Mouse (Mus musculus) B cell, adult 2 months (primary cell): ENCODE results near the gene Smpd1.

Source experiments
- DNase-seq, 2 experiments: peaks; one replicate each; pipeline ENCODE4 v3.0.0; 2022

Smpd1 gene

GRCm38 (mm10) chr7:105563367-105563766 lies 9.2 kb downstream of the Smpd1 start:
- no peak for DNase-seq

- DNase-seq: no peak
These were observed 11.1 kb downstream of the Smpd1 start for GRCm38 (mm10) chr7:105565071-105565836.

DNA sequence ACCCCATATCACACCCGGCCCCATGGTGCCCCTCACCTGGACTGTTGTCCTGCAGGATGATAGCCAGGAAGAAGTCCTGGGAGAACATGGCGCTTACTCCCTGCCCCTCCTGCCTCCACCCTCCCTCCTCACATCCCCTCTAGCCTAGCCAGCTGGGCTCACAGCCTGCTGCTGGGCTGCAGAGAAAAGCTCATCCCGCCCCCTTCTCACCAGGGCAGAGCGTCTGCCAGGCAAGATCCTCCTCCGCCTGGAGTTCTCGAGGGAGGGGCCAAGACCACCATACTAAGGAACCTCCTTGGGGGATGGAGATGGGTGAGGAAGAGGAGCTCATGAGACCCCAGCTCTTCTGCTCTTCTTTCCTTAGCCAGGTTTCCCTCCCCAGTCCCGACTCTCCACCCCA lies 14.4 kb downstream of the Smpd1 start:
- no peak for DNase-seq

DNA sequence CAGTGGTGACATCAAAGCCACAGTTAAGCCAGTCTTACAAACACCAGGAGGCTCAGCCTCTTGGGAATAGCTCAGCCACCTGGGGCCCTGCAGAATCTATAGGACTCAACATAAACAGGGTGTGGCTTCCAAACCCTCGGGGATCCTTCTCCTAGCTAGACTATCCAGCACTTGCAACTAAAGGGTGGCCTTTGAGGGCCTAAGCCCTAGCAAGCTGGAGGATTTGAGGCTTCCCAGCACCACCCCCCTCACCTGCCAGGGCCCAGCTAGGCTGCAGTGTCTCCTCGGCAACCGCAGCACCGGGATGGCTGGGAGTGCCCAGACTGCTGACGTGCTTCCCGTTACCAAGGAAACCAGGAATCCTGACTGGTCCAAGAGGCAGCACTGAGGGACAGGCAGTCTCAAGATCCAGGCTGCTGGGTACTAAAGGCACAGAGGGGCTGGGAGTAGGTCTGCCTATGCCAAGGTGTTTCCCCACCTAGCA lies 14.9 kb downstream of the Smpd1 start:
- no peak for DNase-seq

- DNase-seq: no peak
These were observed 15.6 kb downstream of the Smpd1 start for GRCm38 (mm10) chr7:105569512-105570496.

- DNase-seq: no peak
These were observed 16.6 kb downstream of the Smpd1 start for GRCm38 (mm10) chr7:105570756-105571155.

DNA sequence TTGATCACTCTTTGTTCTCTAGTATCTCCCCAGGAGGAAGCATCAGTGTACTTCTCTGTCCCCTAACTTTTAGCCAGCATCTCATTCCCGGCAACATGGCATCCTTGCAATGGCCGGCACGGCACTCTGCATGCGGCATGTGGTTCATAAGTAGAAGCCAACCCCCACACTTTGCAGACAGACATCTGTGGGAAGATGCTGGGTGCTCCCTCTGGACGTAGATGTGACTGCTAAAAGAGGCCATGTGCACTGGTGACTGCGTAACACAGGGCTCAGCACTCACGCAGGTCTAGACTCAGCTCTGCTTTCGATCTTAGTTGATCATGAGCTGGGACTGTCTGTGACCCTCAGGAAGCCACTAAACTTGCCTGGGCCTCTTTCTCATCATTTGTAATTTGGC lies 18.8 kb downstream of the Smpd1 start:
- no peak for DNase-seq

DNA sequence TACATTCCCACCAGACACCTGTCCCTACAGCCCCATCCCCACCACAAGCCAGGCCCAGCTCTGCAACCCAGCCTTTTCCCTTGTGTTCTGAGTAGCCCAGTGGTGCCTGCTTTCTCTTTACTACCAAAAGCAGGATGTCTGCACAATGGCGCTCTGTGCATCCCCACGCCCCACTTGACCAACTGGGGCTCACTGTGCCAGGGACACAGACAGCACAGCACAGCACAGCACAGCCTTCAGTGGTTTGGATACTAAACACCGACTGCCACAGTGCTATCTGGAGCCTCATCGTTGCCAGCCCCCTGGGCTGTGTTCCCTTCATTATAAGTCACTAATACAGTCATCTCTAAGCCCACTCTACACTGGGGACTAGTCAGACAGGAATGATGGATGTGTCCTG lies 20.4 kb downstream of the Smpd1 start:
- no peak for DNase-seq

- DNase-seq: no peak
These were observed 22.1 kb downstream of the Smpd1 start for GRCm38 (mm10) chr7:105576166-105576748.

GRCm38 (mm10) chr7:105577377-105577871 lies 23.3 kb downstream of the Smpd1 start:
- DNase-seq: no peak

DNA sequence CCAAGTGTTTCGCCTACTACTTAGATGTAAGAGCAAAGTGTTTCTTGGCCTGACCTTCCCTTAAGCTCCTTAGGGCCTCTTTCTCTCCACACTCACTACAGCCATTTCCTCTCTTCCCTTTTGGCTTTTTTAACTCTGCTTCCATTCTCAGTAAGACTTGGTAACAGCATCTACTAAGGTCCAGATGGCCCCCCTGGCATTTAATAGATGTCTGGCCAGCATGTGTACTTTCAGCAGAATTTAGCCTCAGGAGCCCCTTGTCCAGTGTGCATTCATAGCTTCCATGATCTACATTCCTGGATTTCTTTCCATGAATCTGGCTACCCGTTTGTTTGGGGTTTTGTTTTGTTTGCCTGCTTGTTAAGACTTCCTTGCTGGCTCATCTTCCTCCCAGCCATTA lies 24.3 kb downstream of the Smpd1 start:
- no peak for DNase-seq

DNA sequence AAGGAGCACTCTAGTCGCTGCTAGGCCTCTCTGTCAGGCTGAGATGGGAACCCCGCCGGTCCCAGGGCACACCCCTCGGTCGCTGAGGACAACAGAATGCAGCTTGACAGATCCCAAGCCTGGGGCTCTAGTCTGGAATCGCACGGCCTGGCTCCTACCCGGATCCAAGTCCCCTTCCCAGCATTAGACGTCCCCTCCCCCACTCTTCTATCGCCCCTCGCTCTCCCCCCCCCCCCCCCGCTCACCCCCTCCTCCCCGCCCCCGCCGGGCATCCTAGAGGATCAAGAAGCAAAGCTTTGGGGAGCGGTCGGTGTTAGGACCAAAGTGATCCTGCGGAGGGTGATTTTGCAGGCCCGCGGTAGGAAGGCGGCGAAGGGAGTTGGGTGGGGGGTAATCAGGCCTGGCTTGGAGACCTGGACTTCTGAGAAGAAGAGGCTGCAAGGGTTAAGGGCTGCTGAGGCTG lies 26.5 kb downstream of the Smpd1 start:
- DNase-seq: no peak

DNA sequence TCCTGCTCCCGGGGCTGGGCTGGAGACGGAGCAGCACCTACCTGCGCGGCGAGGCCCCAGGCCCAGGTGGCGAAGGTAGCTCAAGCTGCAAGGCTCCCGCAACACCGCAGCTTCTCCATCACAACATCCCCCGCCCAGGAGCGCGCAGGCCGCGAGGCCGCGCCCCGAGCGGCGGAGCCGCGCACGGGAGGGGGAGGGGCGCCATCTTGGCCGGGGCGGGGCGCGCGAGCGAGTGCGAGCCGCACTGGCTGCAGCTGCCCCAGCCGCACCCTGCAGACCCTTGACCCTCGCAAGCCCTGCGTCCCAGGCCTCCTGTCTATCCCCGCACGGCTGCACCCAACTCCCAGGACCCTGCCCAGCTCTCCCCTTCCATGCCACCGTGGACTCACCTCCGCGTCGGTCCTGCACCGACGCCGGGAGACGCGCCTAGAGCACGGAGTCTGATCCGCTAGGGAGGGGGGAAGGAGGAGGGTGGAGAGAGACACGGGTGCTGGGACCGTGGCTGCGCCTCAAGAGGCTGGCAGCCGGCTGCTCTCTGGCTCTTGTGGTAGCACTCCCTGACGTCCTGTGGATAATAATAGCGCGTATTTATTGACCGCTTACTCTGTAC lies 27.0 kb downstream of the Smpd1 start, which contains the start of gene Apbb1:
TSS of gene Apbb1 (minus strand) at position 560 of the 610 bp plus-strand sequence.
- peak; percentile 72 to 75 for DNase-seq

DNA sequence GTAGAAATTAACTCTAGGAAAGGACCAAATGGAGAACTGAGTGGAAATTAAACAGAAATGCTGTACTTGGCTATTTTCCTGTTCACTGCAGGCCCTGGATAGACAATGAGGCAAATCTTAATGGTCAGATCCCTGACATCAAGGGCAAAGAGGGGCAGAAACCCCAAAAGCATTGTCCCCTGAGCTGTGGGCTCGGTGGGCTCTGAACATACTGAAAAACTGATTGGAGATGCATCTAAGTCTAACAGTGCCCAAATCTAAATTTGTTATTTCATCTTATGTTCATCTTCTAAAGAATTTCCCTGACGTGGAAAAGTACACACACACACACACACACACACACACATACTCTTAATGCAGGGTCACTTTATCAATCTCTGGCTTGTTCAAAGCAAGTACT lies 27.8 kb downstream of the Smpd1 start:
- DNase-seq: no peak

DNA sequence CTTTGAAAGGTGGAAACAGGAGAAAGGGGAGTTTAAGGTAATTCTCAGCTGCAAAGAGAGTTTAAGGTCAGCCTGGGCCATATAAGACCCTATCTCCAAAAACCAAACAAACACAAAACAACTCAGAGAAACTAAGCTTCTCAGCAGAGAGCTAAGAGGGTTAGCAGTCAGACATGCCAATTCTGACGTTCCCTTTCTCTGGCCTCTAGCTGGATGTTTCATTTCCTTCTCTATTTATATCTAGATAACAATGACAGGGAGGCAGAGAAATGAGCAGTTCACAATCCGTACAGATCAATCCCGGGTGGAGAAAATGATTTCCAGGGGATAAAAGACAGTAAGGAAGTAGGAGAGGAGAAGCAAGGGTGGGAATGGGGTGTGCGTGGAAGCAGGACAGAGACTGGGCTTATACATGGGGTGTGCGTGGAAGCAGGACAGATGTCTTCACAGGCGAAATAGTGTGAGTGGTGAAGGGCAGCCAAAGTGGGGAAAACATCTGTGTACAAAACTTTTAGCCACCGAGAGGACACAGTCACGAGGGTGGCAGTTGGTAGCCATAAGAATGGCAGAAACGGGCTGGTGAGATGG lies 34.3 kb downstream of the Smpd1 start:
- no peak for DNase-seq

GRCm38 (mm10) chr7:105590097-105590496 lies 35.9 kb downstream of the Smpd1 start:
- DNase-seq: no peak

DNA sequence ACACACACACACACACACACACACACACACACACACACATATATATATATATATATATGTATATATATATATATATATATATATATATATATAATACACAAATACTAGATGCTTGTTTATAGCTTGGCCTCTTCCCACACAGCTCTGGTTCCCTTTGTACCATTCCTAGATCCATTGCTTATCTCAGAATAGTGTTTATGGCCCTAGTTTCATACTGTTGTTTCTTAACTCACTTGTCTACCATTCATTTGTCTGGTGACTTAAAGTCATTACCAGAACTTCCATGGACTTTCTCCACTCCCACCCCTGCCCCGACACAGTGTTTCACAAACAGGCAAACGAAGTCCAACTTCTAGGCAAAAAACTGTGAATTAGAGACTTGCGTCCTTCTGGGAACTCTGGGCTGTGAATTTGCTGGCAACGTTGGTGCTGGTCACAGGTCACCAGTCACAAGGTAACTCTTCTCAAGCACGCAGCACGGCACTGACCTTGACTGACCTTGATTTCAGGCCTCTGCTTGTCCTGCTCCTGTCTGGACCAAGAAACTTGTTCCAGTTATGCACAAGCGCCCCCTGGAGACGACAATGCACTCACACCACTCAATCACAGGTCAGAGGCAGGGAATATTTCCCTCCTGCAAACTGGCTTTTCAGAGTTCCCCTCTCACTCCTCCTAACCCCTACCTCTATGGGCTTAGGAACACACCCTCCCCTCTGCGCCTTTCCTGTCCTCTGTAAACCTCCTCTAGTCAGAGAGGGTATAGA lies 48.9 kb downstream of the Smpd1 start:
- DNase-seq: peak; percentile 66 to 68
